Mouse (Mus musculus) neural tube, embryonic 12.5 days (tissue): Measurements from ENCODE around the gene Pwp2. TPM values are rescaled to one million over a fixed set of nuclear protein-coding genes. Genes with fewer than 3 reads are reported as not detected.

Experiments
- ATAC-seq: fragments of 200-750 bp; cut with Nextera tagmentation; 2 replicates; pipeline ENCODE4 v1.8.0; 2017; ENCODE audit warnings: low read depth, mild to moderate bottlenecking, moderate TSS enrichment, moderate library complexity; ENCODE audit not compliant: low FRiP score
- H3K27ac ChIP-seq: fragments of 300-500 bp; sonication (generic); 2 replicates; pipeline ENCODE4 v1.5.1; 2016
- H3K27me3 ChIP-seq: fragments of 300-500 bp; sonication (generic); replicated peaks from 2 replicates; pipeline ENCODE4 v1.6.1; 2016; ENCODE audit warnings: mild to moderate bottlenecking
- H3K36me3 ChIP-seq: fragments of 300-500 bp; sonication (generic); 2 replicates; pipeline ENCODE4 v1.6.1; 2016; ENCODE audit warnings: mild to moderate bottlenecking
- H3K4me1 ChIP-seq: fragments of 300-500 bp; sonication (generic); 2 replicates; pipeline ENCODE4 v1.6.1; 2016
- H3K4me2 ChIP-seq: fragments of 300-500 bp; sonication (generic); replicated peaks from 2 replicates; pipeline ENCODE4 v1.6.1; 2016; ENCODE audit warnings: mild to moderate bottlenecking
- H3K4me3 ChIP-seq: fragments of 300-500 bp; sonication (generic); 2 replicates; pipeline ENCODE4 v1.5.1; 2016
- H3K9ac ChIP-seq: fragments of 300-500 bp; sonication (generic); 2 replicates; pipeline ENCODE4 v1.6.1; 2016; ENCODE audit warnings: mild to moderate bottlenecking
- H3K9me3 ChIP-seq: fragments of 300-500 bp; sonication (generic); 2 replicates; pipeline ENCODE4 v1.6.1; 2016; ENCODE audit warnings: mild to moderate bottlenecking
- WGBS: fragments of 180-500 bp; shearing (Covaris S2); methylation state at CpG from one replicate; pipeline ENCODE4 v1.1.7; 2016; 5-methylcytosine and 5-hydroxymethylcytosine counted together
- polyA plus RNA-seq: library from polyadenylated mRNA; unstranded; fragments of >200 nt; fragmentation: Nextera tagmentation; extraction: Ambion mirVana; gene quantifications from 2 replicates; pipeline ENCODE4 v1.2.1, GENCODE M21; 2016

Gene Pwp2
- polyA plus RNA-seq, 1 experiment from 2014 or later = 22.2 TPM

DNA sequence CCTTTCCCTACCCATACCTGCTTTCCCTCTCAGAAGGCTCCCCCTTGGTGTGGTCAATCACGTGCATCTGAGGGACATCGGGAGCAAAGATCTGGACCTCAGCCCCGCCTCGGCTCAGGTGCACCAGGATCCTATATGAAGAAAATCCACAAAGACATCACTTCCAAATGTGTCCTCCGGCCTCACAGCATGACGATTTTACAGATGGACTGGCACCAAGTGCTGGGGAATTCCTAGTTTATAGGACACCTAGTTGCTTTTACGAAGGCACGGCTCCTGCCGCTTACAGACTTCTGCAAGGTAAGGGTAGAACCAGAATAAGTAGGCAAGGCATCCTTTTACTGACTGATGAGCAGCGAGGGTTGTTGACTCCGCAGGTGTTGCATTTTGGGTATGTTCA lies 16.2 kb downstream of the Pwp2 start:
- Histone ChIP-seq H3K36me3 (peaks cover 64% of the 10 kb centered on the region), H3K4me2 (peak overlapping the region; percentile 92), H3K9me3 (no peaks in the 10 kb centered on the region), H3K27ac (no peak overlapping the region), H3K9ac (peak overlapping the region; percentile 81; the same call in 1 of the 2 replicates), H3K4me1 (peaks cover 13% of the 10 kb centered on the region), H3K4me3 (peak overlapping the region; percentile 80), H3K27me3 (no peaks in the 10 kb centered on the region)
- ATAC-seq = no peak
- 87% methylated on average over 11 of the region's 11 CpGs for WGBS

DNA sequence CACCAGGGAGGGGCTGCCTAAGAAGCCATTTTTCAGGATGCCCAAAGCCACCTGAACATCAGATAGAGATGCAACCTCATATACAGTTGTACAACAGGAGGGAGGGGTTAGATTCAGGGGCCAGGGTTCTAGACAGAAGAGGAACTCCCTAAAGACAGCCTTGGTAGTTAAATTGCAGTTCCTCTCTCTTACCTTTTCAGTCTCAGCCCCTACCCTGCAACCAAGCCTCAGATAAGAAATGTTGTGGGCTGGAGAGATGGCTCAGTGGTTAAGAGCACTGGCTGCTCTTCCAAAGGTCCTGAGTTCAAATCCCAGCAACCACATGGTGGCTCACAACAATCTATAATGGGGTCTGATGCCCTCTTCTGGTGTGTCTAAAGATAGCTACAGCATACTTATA lies 17.2 kb downstream of the Pwp2 start:
- H3K9ac ChIP-seq = no peak overlapping the region
- ATAC-seq = no peak
- H3K27me3 ChIP-seq = no peaks in the 10 kb centered on the region
- peaks cover 13% of the 10 kb centered on the region for H3K4me1 ChIP-seq
- peaks cover 63% of the 10 kb centered on the region for H3K36me3 ChIP-seq
- H3K4me3 ChIP-seq = no peak overlapping the region
- H3K9me3 ChIP-seq = no peaks in the 10 kb centered on the region
- H3K27ac ChIP-seq = no peak overlapping the region
- H3K4me2 ChIP-seq = no peak overlapping the region

DNA sequence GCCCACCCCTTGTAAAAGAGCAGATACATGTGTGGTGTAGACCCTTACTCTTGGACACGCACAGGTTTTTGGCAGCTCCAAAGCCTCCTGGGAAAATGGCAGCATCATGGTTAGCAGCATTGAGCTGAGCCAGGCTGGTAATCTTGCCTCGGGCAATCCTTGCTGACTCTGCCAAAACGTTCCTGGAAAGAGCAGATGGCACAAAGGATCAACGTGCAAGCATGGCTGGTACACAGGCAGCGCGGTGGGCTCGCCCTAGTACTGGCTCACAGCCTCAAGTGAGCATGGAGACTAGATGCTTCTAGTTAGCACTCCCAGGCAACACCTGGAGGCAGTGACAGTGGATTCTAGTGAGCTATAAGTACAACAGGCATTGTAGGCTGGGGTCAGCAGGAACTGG lies 17.6 kb downstream of the Pwp2 start:
- Histone ChIP-seq H3K9me3 (no peaks in the 10 kb centered on the region), H3K27me3 (no peaks in the 10 kb centered on the region), H3K27ac (no peak overlapping the region), H3K9ac (no peak overlapping the region), H3K36me3 (peaks cover 63% of the 10 kb centered on the region), H3K4me2 (no peak overlapping the region), H3K4me1 (peaks cover 13% of the 10 kb centered on the region), H3K4me3 (no peak overlapping the region)
- 84% methylated on average over 7 of the region's 7 CpGs for WGBS
- no peak for ATAC-seq

DNA sequence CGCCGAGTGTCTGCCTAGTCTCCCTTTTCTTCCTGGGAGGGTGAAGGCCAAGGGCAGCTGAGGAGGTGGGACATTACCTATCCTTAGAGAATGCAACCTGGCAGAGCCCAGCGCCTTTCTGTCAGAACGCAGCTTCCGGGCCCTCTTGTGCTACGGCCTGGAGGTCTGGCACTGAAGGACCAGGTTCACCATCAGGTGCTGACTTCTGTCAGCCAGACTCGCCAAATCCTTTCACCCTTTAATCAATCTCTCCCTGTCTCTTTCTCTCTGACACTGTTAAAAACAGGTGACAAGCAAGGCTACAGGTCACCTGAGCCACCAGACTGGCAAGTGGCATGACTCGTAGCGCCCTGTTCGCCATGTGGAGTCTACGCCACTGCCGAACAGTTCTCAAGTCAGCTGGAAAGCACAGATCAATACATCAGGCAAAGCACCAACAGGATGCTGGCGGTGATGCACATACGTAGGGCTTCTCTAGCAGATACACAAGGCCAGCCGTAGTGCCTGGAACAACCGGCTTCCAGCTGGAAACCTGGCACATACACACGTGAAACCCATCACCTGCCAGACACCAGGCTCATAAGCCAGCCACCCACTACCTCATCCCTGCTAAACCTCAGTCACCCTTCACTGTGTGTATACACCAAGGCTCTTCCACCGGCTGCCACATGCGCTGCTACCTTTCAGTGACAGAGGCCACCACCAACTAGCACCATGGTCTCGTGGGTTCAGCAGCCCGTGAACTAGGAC lies 19.5 kb downstream of the Pwp2 start:
- H3K27ac ChIP-seq = no peak overlapping the region
- H3K4me1 ChIP-seq = peaks cover 13% of the 10 kb centered on the region
- ATAC-seq = no peak
- no peaks in the 10 kb centered on the region for H3K9me3 ChIP-seq
- no peak overlapping the region for H3K4me3 ChIP-seq
- 92% methylated on average over 21 of the region's 21 CpGs for WGBS
- H3K27me3 ChIP-seq = no peaks in the 10 kb centered on the region
- no peak overlapping the region for H3K4me2 ChIP-seq
- H3K36me3 ChIP-seq = peaks cover 61% of the 10 kb centered on the region
- H3K9ac ChIP-seq = no peak overlapping the region

DNA sequence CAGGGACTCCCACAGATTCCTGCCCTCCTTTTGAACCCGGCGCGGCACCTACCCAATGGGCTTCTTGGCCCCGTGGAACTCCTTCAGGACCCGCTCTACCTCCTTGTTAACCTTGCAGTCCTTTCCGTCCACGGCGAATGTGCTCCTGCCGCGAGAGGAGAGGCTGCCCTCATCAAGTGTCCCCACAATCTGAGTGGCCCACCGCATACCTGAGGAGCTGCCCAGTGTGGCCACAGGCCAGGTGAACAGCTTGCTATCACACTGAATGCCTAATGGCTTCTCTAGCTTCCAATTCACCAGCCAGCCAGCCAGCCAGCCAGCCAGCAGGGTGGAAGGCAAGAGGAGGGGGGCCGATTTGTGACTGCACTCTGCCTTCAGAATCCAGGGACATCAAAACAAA lies 20.2 kb downstream of the Pwp2 start:
- Histone ChIP-seq H3K9me3 (no peaks in the 10 kb centered on the region), H3K27me3 (no peaks in the 10 kb centered on the region), H3K36me3 (peaks cover 62% of the 10 kb centered on the region), H3K9ac (no peak overlapping the region), H3K4me1 (peaks cover 14% of the 10 kb centered on the region), H3K4me2 (no peak overlapping the region), H3K4me3 (no peak overlapping the region), H3K27ac (no peak overlapping the region)
- WGBS = 92% methylated on average over 12 of the region's 12 CpGs
- ATAC-seq = no peak

DNA sequence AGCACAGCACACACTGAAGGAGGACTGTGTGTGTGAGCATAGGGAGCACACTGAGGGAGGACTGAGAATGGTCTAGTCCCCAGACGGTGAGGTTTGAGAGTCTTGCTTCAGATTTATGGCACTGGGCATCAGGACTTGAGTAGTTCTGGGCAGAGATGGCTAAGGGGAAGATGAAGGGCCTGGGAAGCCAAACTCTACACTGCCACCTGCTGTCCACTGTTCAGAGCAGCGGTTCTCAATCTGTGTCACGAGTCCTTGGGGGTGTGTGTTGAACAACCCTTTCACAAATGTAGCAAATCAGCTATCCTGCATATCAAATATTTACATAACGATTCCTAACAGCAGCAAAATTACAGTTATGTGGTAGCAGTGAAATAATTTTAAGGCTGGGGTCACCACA lies 21.0 kb downstream of the Pwp2 start:
- Histone ChIP-seq H3K4me2 (no peak overlapping the region), H3K27ac (no peak overlapping the region), H3K36me3 (peaks cover 62% of the 10 kb centered on the region), H3K4me1 (peaks cover 13% of the 10 kb centered on the region), H3K9ac (no peak overlapping the region), H3K4me3 (no peak overlapping the region), H3K9me3 (no peaks in the 10 kb centered on the region), H3K27me3 (no peaks in the 10 kb centered on the region)
- 27% methylated on average over 4 of the region's 4 CpGs for WGBS
- no peak for ATAC-seq

DNA sequence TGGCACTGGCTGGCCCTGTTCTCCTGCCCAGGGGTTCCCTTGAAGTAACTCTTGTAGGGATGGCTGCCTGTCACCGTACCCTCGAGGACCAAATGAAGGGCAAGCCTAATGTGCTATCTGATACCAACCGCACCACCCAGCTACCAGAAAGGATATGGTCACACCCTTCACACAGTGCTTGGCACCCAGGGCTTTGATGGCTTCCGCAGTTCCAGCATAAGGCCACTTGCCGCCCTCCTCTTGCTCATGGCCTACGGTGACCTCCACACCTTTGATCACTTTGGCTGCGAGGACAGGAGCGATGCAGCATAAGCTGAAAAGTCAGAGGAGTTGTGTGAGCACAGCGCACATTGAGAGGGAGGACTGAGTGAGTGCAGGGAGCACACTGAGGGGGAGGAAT lies 21.7 kb downstream of the Pwp2 start:
- peaks cover 62% of the 10 kb centered on the region for H3K36me3 ChIP-seq
- 93% methylated on average over 9 of the region's 9 CpGs for WGBS
- no peak for ATAC-seq

DNA sequence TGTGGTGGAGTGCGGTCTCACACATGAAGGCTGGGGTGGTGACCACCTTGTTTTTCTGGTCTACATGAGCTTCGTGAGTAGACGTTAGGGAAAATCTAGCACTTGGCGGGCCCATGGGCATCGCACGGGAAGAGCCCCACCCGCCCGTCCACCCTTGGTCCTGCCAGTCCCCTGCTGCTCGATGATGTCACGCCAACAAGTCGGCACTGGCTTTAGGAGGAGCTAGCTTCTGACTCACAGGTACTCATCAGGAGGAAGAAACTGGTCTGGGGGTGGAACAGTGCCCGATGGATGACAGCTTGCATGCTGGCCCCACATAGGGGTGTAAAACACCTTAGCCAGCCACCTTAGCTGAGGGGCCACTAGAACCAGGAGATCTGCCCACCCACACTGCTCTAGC lies 22.3 kb downstream of the Pwp2 start:
- Histone ChIP-seq H3K4me1 (peaks cover 6% of the 10 kb centered on the region), H3K36me3 (peaks cover 61% of the 10 kb centered on the region), H3K9ac (no peak overlapping the region), H3K4me3 (no peak overlapping the region), H3K27ac (no peak overlapping the region), H3K4me2 (no peak overlapping the region), H3K9me3 (no peaks in the 10 kb centered on the region), H3K27me3 (no peaks in the 10 kb centered on the region)
- no peak for ATAC-seq
- 95% methylated on average over 12 of the region's 12 CpGs for WGBS

More for the DNA sequence above, 21.7 kb downstream of the Pwp2 start:
- Histone ChIP-seq H3K27me3 (no peaks in the 10 kb centered on the region), H3K9ac (no peak overlapping the region), H3K27ac (no peak overlapping the region), H3K4me2 (no peak overlapping the region), H3K4me3 (no peak overlapping the region), H3K9me3 (no peaks in the 10 kb centered on the region), H3K4me1 (peaks cover 7% of the 10 kb centered on the region)

DNA sequence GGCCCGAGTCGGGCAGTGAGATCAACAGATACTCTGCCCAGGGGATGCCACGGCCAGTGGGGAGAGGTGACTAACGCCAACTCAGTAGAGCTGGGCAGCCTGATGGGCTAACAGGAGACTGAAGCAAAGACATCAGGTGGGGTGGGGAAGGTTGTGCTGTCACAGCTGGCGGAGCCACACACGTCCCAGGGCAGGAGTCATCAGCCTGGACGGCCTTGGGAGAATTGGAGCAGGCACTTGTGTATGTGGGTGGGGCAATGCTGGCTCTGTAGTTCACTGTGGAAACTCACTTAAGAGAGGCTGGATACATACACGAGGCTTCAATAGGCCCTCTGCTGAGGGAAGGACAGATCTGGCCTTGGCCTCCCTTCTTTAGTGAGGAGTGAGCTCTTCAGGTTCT lies 23.9 kb downstream of the Pwp2 start:
- Histone ChIP-seq H3K9me3 (no peaks in the 10 kb centered on the region), H3K9ac (no peak overlapping the region), H3K27me3 (no peaks in the 10 kb centered on the region), H3K27ac (no peak overlapping the region), H3K4me1 (peaks cover 6% of the 10 kb centered on the region), H3K4me2 (no peak overlapping the region), H3K4me3 (no peak overlapping the region), H3K36me3 (peaks cover 45% of the 10 kb centered on the region)
- WGBS = 86% methylated on average over 8 of the region's 8 CpGs
- no peak for ATAC-seq

DNA sequence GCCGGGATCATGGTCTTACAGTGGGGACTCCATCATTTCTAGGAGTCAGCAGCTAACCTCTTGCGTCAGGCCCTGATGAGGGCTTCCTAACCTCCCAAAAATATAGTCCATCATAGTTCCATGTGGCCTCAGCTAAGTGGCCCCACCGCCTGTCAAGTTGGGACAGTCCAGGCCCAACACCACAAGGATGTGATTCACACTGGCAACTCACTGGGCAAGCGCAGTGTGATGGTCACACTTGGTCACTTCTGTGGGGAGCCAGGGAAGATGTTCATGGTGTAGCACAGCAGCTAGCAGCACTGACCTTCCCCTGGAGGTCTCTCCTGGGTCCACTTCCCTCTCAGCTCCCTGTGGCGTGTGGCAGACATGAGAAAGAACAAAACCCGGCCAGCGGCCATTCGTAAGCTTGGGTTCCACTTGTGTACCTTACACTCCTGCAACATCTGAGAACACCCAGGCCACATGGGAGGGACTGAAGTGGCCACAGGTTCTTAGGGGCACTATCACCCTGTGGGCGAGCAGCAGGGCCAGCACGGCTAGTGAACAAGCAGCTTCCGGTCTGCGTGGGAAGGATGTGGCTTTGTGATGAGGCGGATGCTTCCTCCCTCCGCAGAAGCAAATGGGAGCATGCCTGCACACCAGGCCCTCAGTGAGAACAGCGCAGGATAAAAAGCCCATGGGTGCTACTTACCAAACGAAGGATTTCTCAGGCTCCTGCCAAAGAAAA lies 24.4 kb downstream of the Pwp2 start:
- H3K9me3 ChIP-seq = no peaks in the 10 kb centered on the region
- no peak overlapping the region for H3K9ac ChIP-seq
- H3K27me3 ChIP-seq = no peaks in the 10 kb centered on the region
- no peak overlapping the region for H3K4me3 ChIP-seq
- peaks cover 40% of the 10 kb centered on the region for H3K36me3 ChIP-seq
- H3K4me2 ChIP-seq = no peak overlapping the region
- no peak overlapping the region for H3K27ac ChIP-seq
- H3K4me1 ChIP-seq = peaks cover 6% of the 10 kb centered on the region
- peak; percentile 6; the same call in 1 of the 2 replicates for ATAC-seq
- WGBS = 89% methylated on average over 16 of the region's 16 CpGs

DNA sequence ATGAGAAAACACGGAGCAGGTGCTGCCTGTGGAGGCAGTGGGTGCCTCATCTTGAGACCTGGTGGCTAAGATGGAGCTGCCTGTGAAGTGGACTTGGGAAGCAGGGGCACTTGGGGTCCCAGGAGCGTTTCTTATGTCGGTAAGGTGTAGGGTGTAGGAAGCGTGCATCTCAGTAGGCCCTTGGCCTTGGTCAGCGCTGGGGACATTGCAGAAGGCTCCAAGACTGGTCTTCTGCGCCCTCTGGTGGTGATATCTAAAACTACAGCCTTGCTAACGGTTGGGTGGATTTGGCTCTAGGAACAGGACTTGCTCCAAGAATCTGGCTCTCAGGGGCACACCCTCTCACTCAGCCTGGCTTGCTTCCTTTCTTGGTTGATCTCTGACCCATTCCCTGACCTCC lies 25.0 kb downstream of the Pwp2 start:
- Histone ChIP-seq H3K4me2 (peak overlapping the region; percentile 49), H3K27me3 (no peaks in the 10 kb centered on the region), H3K27ac (no peak overlapping the region), H3K9me3 (no peaks in the 10 kb centered on the region), H3K4me1 (peaks cover 6% of the 10 kb centered on the region), H3K9ac (0 out of 2 replicates have a peak overlapping the region, but pooled peaks have one; percentile 13), H3K4me3 (no peak overlapping the region), H3K36me3 (peaks cover 35% of the 10 kb centered on the region)
- 1% methylated on average over 7 of the region's 7 CpGs for WGBS
- ATAC-seq = peak; percentile 81

DNA sequence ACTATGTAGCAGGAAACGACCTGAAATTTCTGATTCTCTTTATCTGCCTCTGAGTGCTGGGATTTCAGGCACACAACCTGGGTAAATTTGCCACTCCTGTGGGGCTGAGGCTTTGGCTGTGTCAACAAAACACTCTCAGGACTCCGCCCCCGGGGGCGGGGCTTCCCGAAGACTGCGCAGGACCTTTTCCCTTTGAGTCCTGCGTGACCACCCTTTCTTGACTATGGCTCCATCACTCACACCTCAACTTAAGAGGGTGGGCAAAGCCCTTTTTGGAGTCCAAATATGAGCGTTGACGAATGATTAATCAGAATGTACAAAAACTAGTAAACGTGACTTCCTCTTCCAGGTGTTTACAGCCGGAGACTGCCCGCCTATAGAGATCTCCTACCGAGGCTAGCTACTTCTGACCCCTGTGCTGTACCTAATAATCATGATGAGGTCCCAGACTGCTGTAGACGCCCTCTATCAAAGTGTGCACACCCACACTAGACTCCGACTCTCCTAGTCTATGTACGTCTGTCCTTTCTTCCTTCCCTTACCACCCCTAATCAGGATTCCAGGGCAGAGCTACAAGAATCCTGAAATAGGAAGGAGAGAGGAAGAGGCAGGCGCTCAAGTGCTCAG lies 25.6 kb downstream of the Pwp2 start:
- peaks cover 6% of the 10 kb centered on the region for H3K4me1 ChIP-seq
- H3K4me2 ChIP-seq = peak overlapping the region; percentile 49
- 17% methylated on average over 17 of the region's 17 CpGs for WGBS
- no peak overlapping the region for H3K4me3 ChIP-seq
- H3K36me3 ChIP-seq = peaks cover 29% of the 10 kb centered on the region
- H3K27me3 ChIP-seq = no peaks in the 10 kb centered on the region
- no peaks in the 10 kb centered on the region for H3K9me3 ChIP-seq
- peak; percentile 6; the same call in 1 of the 2 replicates for ATAC-seq
- no peak overlapping the region for H3K27ac ChIP-seq
- H3K9ac ChIP-seq = 0 out of 2 replicates have a peak overlapping the region, but pooled peaks have one; percentile 13
